Mouse (Mus musculus) myocyte (in vitro differentiated cells): ENCODE results near the gene Ythdf1. TPM values are rescaled to one million over a fixed set of nuclear protein-coding genes. Genes with fewer than 3 reads are reported as not detected.

ENCODE experiments used
- H3K27me3 ChIP-seq: one replicate; pipeline ENCODE4 v1.6.1; 2011; ENCODE audit not compliant: control insufficient read depth, insufficient read depth, insufficient read length
- H3K36me3 ChIP-seq: one replicate; pipeline ENCODE4 v1.6.1; 2011; ENCODE audit not compliant: control insufficient read depth, insufficient read depth
- H3K4me2 ChIP-seq: one replicate; pipeline ENCODE4 v1.6.1; 2011; ENCODE audit warnings: low read depth, control low read depth
- H3K4me3 ChIP-seq: one replicate; pipeline ENCODE4 v1.5.1; 2011; ENCODE audit warnings: mild to moderate bottlenecking, control low read depth, moderate library complexity
- H3K79me2 ChIP-seq: one replicate; pipeline ENCODE4 v1.6.1; 2011; ENCODE audit not compliant: control insufficient read depth, insufficient read depth
- H3ac ChIP-seq: one replicate; pipeline ENCODE4 v1.6.1; 2011; ENCODE audit not compliant: control insufficient read depth, insufficient read length
- CEBPB ChIP-seq: IDR thresholded peaks from 2 replicates; pipeline ENCODE4 v1.6.1; 2011; ENCODE audit warnings: mild to moderate bottlenecking, moderate library complexity; ENCODE audit not compliant: poor library complexity, insufficient read depth, severe bottlenecking
- E2F4 ChIP-seq: IDR thresholded peaks from one replicate; pipeline ENCODE4 v1.6.1; 2011; ENCODE audit warnings: mild to moderate bottlenecking, control low read depth, moderate library complexity; ENCODE audit not compliant: insufficient read depth
- MAX ChIP-seq: IDR thresholded peaks from one replicate; pipeline ENCODE4 v1.6.1; 2011; ENCODE audit warnings: low read depth, mild to moderate bottlenecking, control low read depth
- MYOD1 ChIP-seq, 3 experiments: IDR thresholded peaks; one replicate each; pipeline ENCODE4 v1.6.1; 2011; ENCODE audit warnings: control low read depth in 2 of 3, low read depth in 2 of 3, mild to moderate bottlenecking in 2 of 3, moderate library complexity in 1 of 3; ENCODE audit not compliant: insufficient read length in 2 of 3, control insufficient read depth in 1 of 3
- MYOG ChIP-seq, 3 experiments: IDR thresholded peaks; one replicate each; pipeline ENCODE4 v1.6.1; 2011; ENCODE audit warnings: control low read depth in 2 of 3, low read depth in 2 of 3, mild to moderate bottlenecking in 2 of 3; ENCODE audit not compliant: insufficient read length in 2 of 3, control insufficient read depth in 1 of 3, insufficient read depth in 1 of 3
- POLR2A ChIP-seq: IDR thresholded peaks from one replicate; pipeline ENCODE4 v1.6.1; 2011; ENCODE audit warnings: low read depth, mild to moderate bottlenecking, control low read depth, moderate library complexity; ENCODE audit not compliant: insufficient read length
- POLR2AphosphoS2 ChIP-seq: IDR thresholded peaks from one replicate; pipeline ENCODE4 v1.6.1; 2011; ENCODE audit warnings: low read depth, control low read depth; ENCODE audit not compliant: insufficient read length
- REST ChIP-seq: IDR thresholded peaks from one replicate; pipeline ENCODE4 v1.6.1; 2011; ENCODE audit warnings: mild to moderate bottlenecking, control low read depth, moderate library complexity; ENCODE audit not compliant: insufficient read depth, insufficient read length
- SRF ChIP-seq: IDR thresholded peaks from one replicate; pipeline ENCODE4 v1.6.1; 2011; ENCODE audit warnings: low read depth; ENCODE audit not compliant: control insufficient read depth, insufficient read length
- TCF12 ChIP-seq: IDR thresholded peaks from one replicate; pipeline ENCODE4 v1.6.1; 2011; ENCODE audit warnings: mild to moderate bottlenecking, control low read depth; ENCODE audit not compliant: poor library complexity, insufficient read depth, severe bottlenecking
- TCF3 ChIP-seq: IDR thresholded peaks from one replicate; pipeline ENCODE4 v1.6.1; 2011; ENCODE audit warnings: low read depth, control low read depth; ENCODE audit not compliant: insufficient read length
- USF1 ChIP-seq: IDR thresholded peaks from one replicate; pipeline ENCODE4 v1.6.1; 2011; ENCODE audit warnings: low read depth, mild to moderate bottlenecking, control low read depth, moderate library complexity
- polyA plus RNA-seq: library from polyadenylated mRNA; unstranded; fragments of >200 nt; fragmentation: generic; extraction: Trizol; gene quantifications from one replicate; pipeline ENCODE4 v1.2.1, GENCODE M21; 2012; ENCODE audit warnings: missing spikeins

The Ythdf1 gene
- polyA plus RNA-seq, 1 experiment = 34.5 TPM

DNA sequence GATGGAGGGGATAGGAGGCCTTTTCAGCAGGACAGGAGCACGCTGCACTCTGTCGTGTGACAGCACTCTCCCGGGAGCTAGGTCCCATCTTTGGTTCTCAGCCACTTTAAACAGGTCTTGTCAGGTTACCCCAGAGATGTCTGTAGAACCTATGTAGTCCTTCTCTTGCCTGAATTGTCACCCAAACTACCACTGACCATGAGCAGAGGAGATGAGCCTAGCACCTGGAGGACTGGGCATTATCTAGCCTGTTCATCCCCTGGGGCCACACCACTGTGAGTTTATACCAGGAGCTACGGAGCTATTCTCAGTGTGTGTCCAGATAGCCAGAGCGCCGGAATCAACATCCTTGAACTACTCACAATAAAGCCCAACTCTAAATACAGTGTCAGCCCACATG is 22.9 kb downstream of the Ythdf1 start:
- Histone ChIP-seq H3ac (no peak overlapping the region), H3K36me3 (no peaks in the 10 kb centered on the region), H3K4me3 (no peak overlapping the region), H3K4me2 (no peak overlapping the region), H3K27me3 (peaks cover 41% of the 10 kb centered on the region), H3K79me2 (no peaks in the 10 kb centered on the region)
- TF ChIP-seq MAX (no peak), TCF12 (no peak), USF1 (no peak), POLR2A (no peak), MYOG (IDR thresholded peaks at IDR 0.05; ENCODE audit: control insufficient read depth in 1 of 3, insufficient read depth in 1 of 3, insufficient read length in 2 of 3, low read depth in 2 of 3) (no peak), CEBPB (no peak), SRF (no peak), REST (no peak), E2F4 (no peak), POLR2AphosphoS2 (no peak), MYOD1 (IDR thresholded peaks at IDR 0.05; ENCODE audit: control insufficient read depth in 1 of 3, insufficient read length in 2 of 3, low read depth in 2 of 3) (no peak), TCF3 (no peak)

DNA sequence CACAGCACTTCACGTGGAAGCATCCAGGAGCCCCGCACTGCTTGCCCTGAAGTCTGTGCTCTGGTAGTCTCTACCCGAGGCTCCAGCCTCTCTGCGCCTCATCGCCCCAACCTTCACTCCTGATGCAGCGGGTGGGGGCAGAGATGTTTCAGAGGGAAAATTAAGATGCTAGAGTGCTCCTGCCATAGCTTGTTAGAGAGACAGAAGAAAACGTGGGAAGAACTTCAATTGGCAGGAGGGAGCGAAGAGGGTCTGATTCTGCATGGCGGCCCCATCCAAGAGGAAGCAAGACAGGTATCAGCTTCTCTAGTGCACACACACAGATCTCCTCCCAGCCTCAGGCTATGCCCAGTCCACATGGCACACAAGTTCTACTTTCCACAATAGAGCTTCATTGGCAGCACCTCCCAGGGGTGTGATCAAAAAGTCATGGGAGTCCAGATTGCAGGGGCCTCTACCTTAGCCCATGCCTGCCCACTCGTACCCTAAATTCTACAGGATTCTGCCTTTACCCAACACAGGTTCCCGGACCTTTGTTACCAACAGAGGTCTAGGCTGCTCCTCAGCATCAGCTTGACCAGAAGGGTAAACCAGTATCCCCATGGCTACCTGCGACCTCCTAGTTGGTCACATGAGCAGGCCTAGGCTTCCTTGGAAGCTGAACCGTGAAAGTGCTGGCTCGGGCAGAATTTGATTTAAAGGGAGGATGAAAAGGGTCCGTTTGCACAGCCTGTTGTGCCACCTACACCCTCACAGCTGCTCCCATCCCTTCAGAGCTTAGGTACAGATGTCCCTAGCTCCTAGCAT is 23.7 kb downstream of the Ythdf1 start:
- TF ChIP-seq REST (no peak), TCF12 (no peak), CEBPB (no peak), POLR2A (no peak), POLR2AphosphoS2 (no peak), E2F4 (no peak), SRF (no peak), USF1 (no peak), MAX (no peak), MYOG (IDR thresholded peaks at IDR 0.05; ENCODE audit: control insufficient read depth in 1 of 3, insufficient read depth in 1 of 3, insufficient read length in 2 of 3, low read depth in 2 of 3) (no peak), TCF3 (no peak), MYOD1 (IDR thresholded peaks at IDR 0.05; ENCODE audit: control insufficient read depth in 1 of 3, insufficient read length in 2 of 3, low read depth in 2 of 3) (no peak)
- H3K79me2 ChIP-seq = no peaks in the 10 kb centered on the region
- no peak overlapping the region for H3K4me3 ChIP-seq
- H3K27me3 ChIP-seq = peaks cover 48% of the 10 kb centered on the region
- H3K4me2 ChIP-seq = no peak overlapping the region
- no peak overlapping the region for H3ac ChIP-seq
- H3K36me3 ChIP-seq = no peaks in the 10 kb centered on the region

DNA sequence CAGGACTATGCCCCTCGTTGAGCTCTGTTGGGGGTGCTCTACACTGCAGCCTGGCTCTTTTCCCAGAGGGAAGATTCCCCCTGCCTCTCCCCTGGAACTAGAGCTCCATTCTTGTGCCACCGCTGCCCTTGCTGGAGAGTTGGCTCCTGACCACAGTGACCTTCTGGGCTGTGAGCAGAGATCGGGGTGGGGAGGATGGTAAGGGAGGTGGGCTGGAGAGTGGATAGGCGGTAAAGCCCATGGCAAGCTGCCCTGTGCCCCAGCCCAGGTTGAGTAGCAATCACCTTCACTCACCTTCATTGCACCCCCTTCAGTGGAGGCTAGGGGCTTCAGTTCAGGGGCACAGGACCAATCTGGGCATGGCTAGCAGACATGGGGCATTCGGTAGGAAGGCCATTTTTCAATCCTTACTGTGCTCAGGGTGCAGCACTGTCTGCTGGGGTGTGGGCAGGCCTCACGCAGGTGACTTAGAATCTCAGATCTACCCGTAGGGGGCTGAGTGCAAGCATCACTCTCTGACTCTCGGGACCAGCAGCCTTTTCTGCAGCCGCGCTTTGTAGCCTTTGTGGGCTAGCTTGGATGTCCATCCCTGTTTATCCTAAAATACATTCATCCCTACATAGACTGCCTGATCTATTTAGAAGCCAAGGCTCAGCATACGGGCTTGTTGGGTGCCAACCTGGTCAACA is 24.8 kb downstream of the Ythdf1 start:
- no peak for TF ChIP-seq E2F4
- no peak overlapping the region for H3K4me2 ChIP-seq
- no peak overlapping the region for H3ac ChIP-seq
- no peak overlapping the region for H3K4me3 ChIP-seq
- no peaks in the 10 kb centered on the region for H3K79me2 ChIP-seq
- H3K36me3 ChIP-seq = no peaks in the 10 kb centered on the region
- H3K27me3 ChIP-seq = peaks cover 58% of the 10 kb centered on the region

DNA sequence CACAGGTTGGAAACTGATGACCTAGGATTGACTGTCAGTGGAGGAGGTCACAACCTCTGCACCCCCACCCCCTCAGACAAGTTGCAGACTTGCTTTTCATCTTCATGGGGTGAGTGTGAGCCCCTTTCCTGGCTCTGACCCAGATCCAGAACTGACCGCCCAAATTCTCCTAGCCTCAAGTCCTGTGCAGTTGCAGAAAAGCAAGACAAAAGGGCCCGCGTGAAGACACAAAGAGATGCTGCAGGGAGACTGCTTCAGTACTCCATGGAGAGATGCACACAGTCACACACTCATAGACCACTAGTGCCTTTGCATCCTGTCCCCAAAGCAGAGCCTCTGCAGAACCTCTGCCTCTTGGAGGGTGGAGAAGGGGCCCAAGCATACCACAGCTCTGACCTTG is 25.4 kb downstream of the Ythdf1 start:
- Histone ChIP-seq H3K36me3 (no peaks in the 10 kb centered on the region), H3K4me3 (no peak overlapping the region), H3K79me2 (no peaks in the 10 kb centered on the region), H3K4me2 (no peak overlapping the region), H3K27me3 (peaks cover 65% of the 10 kb centered on the region), H3ac (no peak overlapping the region)
- no peak for TF ChIP-seq POLR2AphosphoS2
- TF ChIP-seq POLR2A = no peak
- no peak for TF ChIP-seq REST
- TF ChIP-seq SRF = no peak
- no peak for TF ChIP-seq TCF3
- no peak for TF ChIP-seq CEBPB
- TF ChIP-seq MYOD1 (IDR thresholded peaks at IDR 0.05; ENCODE audit: control insufficient read depth in 1 of 3, insufficient read length in 2 of 3, low read depth in 2 of 3) = no peak
- TF ChIP-seq E2F4 = no peak
- TF ChIP-seq USF1 = no peak
- TF ChIP-seq MYOG (IDR thresholded peaks at IDR 0.05; ENCODE audit: control insufficient read depth in 1 of 3, insufficient read depth in 1 of 3, insufficient read length in 2 of 3, low read depth in 2 of 3) = no peak
- TF ChIP-seq MAX = no peak
- no peak for TF ChIP-seq TCF12

DNA sequence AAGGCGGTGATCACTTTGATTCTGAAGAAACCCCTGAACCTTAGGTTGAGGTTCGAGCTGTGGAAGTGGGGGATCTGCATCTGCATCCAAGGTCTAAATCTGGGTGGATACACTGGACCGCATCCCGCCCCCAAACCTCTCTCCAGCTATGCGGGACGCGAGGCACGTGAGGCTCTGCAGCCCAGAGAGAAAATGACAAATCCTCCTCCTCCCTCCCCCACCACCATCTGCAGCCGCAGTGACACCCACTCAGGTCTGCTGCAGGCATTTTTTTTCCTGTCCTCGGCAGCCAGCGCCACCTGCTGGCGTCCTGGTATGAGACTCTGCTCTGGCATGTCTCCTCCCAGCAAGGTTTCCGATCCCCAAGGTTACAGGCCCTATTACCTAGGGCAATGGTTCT is 26.0 kb downstream of the Ythdf1 start:
- Histone ChIP-seq H3K36me3 (no peaks in the 10 kb centered on the region), H3K4me3 (no peak overlapping the region), H3K27me3 (peaks cover 70% of the 10 kb centered on the region), H3K79me2 (no peaks in the 10 kb centered on the region), H3ac (no peak overlapping the region), H3K4me2 (no peak overlapping the region)
- TF ChIP-seq MAX (no peak), TCF12 (no peak), SRF (no peak), MYOG (IDR thresholded peaks at IDR 0.05; ENCODE audit: control insufficient read depth in 1 of 3, insufficient read depth in 1 of 3, insufficient read length in 2 of 3, low read depth in 2 of 3) (no peak), POLR2AphosphoS2 (no peak), E2F4 (no peak), TCF3 (no peak), CEBPB (no peak), REST (no peak), MYOD1 (IDR thresholded peaks at IDR 0.05; ENCODE audit: control insufficient read depth in 1 of 3, insufficient read length in 2 of 3, low read depth in 2 of 3) (no peak), POLR2A (no peak), USF1 (no peak)
